Mouse (Mus musculus): ENCODE measurements at regions not wholly inside any gene's neighbourhood (a gene's known extent, or its start where the extent isn't known, plus 50 kb on each side); places are given as distances from the start of the nearest gene placed in this dataset.

- WGBS, result 62% methylated on average over 3 of the region's 3 CpGs
- TF ChIP-seq POLR2A (IDR thresholded peaks at IDR 0.05; ENCODE audit: borderline replicate concordance, extremely low read depth, low read depth, low read length) (no peak), CTCF (IDR thresholded peaks at IDR 0.05; ENCODE audit: insufficient read depth, low read length) (no peak)
- H3K4me3 ChIP-seq (replicated peaks; ENCODE audit: extremely low read depth, low read depth, low read length), result no peak overlapping the region
- DNase-seq, result no peak
- no peaks in the 10 kb centered on the region for H3K4me1 ChIP-seq (ENCODE audit: control insufficient read depth, insufficient read depth, low read length)
Measured at GRCm38 (mm10) chr10:116693816-116694215, 112.5 kb upstream of the Cnot2 start.

GRCm38 (mm10) chr10:116686741-116687140 lies 105.4 kb upstream of the Cnot2 start:
- TF ChIP-seq POLR2A (IDR thresholded peaks at IDR 0.05; ENCODE audit: borderline replicate concordance, extremely low read depth, low read depth, low read length), result no peak
- TF ChIP-seq CTCF (IDR thresholded peaks at IDR 0.05; ENCODE audit: insufficient read depth, low read length), result no peak
- no peak for DNase-seq
- H3K4me1 ChIP-seq (ENCODE audit: control insufficient read depth, insufficient read depth, low read length), result no peaks in the 10 kb centered on the region
- 82% methylated on average over 11 of the region's 11 CpGs for WGBS
- H3K4me3 ChIP-seq (replicated peaks; ENCODE audit: extremely low read depth, low read depth, low read length), result no peak overlapping the region

DNA sequence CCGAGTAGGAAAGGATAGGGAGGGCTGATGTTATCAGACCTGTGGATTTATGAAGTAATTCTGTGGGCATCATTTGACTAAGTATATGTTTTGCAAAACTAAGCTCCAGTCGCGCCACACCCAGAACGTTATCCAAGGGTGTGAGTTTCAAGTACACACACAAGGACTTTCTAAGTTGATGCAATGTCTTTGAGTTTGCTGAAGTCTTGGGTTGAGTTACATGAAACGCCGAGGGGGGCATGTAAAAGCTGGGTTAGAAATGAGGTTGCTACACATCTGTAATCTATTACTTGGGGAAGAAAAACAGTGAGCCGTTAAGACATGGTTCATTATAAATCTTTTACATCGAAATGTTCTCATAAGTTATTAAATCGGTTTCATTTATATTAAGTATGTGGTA lies 102.1 kb upstream of the Cnot2 start:
- TF ChIP-seq POLR2A (IDR thresholded peaks at IDR 0.05; ENCODE audit: borderline replicate concordance, extremely low read depth, low read depth, low read length) (no peak), CTCF (IDR thresholded peaks at IDR 0.05; ENCODE audit: insufficient read depth, low read length) (no peak)
- WGBS, result 67% methylated on average over 9 of the region's 9 CpGs
- Histone ChIP-seq H3K4me1 (ENCODE audit: control insufficient read depth, insufficient read depth, low read length) (no peaks in the 10 kb centered on the region), H3K4me3 (replicated peaks; ENCODE audit: extremely low read depth, low read depth, low read length) (no peak overlapping the region)
- no peak for DNase-seq

- H3K4me3 ChIP-seq (replicated peaks; ENCODE audit: extremely low read depth, low read depth, low read length), result no peak overlapping the region
- H3K4me1 ChIP-seq (ENCODE audit: control insufficient read depth, insufficient read depth, low read length), result no peaks in the 10 kb centered on the region
- 71% methylated on average over 10 of the region's 10 CpGs for WGBS
- DNase-seq, result no peak
- TF ChIP-seq POLR2A (IDR thresholded peaks at IDR 0.05; ENCODE audit: borderline replicate concordance, extremely low read depth, low read depth, low read length) (no peak), CTCF (IDR thresholded peaks at IDR 0.05; ENCODE audit: insufficient read depth, low read length) (no peak)
Measured at GRCm38 (mm10) chr10:116678950-116679735, 97.8 kb upstream of the Cnot2 start.

DNA sequence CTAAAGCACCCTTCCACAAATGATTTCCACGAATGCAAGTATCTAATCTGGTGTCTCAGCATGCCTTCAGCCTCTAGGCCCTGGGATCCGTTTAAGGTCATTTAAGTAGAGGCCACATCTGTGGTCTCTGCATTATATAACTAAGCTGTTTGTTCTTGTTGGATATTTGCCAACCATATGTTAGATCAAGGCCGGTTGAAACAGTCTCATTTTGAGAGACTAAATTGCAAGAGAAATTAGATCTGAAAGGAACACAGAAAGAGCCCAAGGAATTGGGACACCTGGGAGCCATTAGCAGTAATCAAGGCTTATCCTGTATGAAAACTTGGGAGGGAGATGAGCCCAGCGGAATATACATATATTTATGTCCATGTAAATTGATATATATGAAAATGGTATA lies 96.6 kb upstream of the Cnot2 start:
- 52% methylated on average over 4 of the region's 4 CpGs for WGBS
- H3K4me3 ChIP-seq (replicated peaks; ENCODE audit: extremely low read depth, low read depth, low read length), result no peak overlapping the region
- DNase-seq, result no peak
- no peaks in the 10 kb centered on the region for H3K4me1 ChIP-seq (ENCODE audit: control insufficient read depth, insufficient read depth, low read length)
- TF ChIP-seq POLR2A (IDR thresholded peaks at IDR 0.05; ENCODE audit: borderline replicate concordance, extremely low read depth, low read depth, low read length) (no peak), CTCF (IDR thresholded peaks at IDR 0.05; ENCODE audit: insufficient read depth, low read length) (no peak)

DNA sequence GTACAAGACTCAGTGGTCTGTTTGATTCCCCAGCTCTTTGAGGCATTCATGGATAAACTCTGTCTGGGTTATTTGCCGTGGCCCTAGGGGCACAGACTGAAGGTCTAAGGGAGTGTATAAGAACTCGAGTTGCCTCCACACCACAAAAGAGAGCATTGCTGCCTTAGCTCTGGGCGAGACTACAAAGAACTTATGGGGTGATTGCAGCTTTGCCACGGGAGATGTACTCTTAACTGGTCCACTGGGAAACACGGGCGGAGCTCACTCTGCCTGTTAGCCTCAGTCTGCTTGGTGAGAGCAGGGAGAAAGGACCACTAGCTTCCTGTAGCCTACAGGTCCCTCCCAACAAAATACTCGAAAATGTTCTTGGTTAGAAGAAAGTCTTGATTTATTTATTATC lies 93.9 kb upstream of the Cnot2 start:
- 78% methylated on average over 7 of the region's 7 CpGs for WGBS
- H3K4me1 ChIP-seq (ENCODE audit: control insufficient read depth, insufficient read depth, low read length), result no peaks in the 10 kb centered on the region
- TF ChIP-seq CTCF (IDR thresholded peaks at IDR 0.05; ENCODE audit: insufficient read depth, low read length) (no peak), POLR2A (IDR thresholded peaks at IDR 0.05; ENCODE audit: borderline replicate concordance, extremely low read depth, low read depth, low read length) (no peak)
- H3K4me3 ChIP-seq (replicated peaks; ENCODE audit: extremely low read depth, low read depth, low read length), result no peak overlapping the region
- DNase-seq, result no peak

DNA sequence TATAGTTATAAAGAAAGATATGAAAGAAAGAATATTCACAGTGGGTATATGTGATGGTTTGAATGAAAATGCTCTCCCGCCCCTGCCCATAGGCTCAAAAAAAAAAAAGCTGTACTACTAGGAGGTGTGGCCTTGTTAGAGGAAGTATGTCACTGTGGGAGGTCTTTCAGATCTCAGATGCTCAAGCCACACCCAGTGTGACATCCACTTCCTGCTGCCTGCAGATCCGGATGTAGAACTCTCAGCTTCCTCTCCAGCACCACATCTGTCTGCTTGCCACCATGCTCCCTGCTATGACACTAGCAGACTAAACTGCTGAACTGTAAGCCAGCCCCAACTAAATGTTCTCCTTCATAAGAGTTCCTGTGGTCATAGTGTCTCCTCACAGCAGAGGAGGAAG lies 93.0 kb upstream of the Cnot2 start:
- no peak for DNase-seq
- no peaks in the 10 kb centered on the region for H3K4me1 ChIP-seq (ENCODE audit: control insufficient read depth, insufficient read depth, low read length)
- TF ChIP-seq POLR2A (IDR thresholded peaks at IDR 0.05; ENCODE audit: borderline replicate concordance, extremely low read depth, low read depth, low read length) (no peak), CTCF (IDR thresholded peaks at IDR 0.05; ENCODE audit: insufficient read depth, low read length) (no peak)
- WGBS, result 68% methylated on average over 2 of the region's 2 CpGs
- H3K4me3 ChIP-seq (replicated peaks; ENCODE audit: extremely low read depth, low read depth, low read length), result no peak overlapping the region

DNA sequence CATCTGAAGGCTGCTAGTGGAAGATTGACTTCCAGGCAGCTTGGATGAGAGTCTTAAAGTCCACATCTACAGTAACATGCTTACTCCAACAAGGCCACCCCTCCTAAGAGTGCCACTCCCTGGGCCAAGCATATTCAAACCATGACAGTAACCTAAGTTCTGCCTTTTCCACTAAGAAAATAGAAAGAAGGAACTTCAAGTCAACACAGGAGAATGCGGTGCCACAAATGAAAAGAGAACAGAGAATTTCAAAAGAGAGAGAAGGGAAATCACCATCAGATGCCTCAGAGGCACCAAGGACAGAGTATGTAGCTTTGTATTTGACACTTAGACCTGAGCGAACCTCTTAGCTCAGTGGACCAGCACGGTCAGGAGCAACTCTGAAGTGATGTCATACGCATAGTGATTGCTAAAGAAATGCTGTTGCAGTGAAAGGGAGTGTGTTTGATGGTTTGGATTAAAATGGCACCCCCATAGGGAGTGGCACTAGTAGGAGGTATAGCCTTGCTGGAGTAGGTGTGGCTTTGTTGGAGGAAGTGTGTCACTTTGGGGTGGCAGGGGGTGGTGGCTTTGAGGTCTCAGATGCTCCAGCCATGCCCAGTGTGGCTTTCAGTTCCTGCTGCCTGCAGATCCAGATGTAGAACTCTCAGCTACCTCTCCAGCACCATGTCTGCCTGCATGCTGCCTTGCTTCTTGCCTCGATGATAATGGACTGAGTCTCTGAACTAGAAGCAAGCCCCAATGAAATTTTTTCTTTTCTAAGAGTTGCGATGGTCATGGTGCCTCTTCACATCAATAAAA lies 77.1 kb upstream of the Cnot2 start:
- no peak for DNase-seq
- WGBS, result 89% methylated on average over 6 of the region's 6 CpGs
- TF ChIP-seq CTCF (IDR thresholded peaks at IDR 0.05; ENCODE audit: insufficient read depth, low read length) (no peak), POLR2A (IDR thresholded peaks at IDR 0.05; ENCODE audit: borderline replicate concordance, extremely low read depth, low read depth, low read length) (no peak)
- Histone ChIP-seq H3K4me1 (ENCODE audit: control insufficient read depth, insufficient read depth, low read length) (no peaks in the 10 kb centered on the region), H3K4me3 (replicated peaks; ENCODE audit: extremely low read depth, low read depth, low read length) (no peak overlapping the region)

DNA sequence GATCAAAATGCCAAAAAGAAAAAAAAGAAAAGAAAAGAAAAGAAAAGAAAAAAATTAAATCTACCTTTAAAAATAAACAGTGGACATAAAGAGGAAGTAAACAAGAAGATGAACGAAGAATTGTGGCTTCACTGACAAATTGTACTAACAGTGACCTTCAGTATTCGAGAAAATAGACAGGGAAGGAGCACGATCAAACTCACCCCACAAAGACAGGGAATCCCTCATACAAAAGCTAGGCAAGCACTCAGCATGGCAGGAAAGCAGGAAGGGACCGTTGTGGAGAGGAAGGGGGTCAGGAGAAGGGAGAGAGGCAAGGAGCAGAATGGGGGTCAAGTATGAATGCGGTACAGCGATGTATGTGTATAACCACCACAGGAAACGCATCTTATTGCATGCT lies 74.6 kb upstream of the Cnot2 start:
- 41% methylated on average over 7 of the region's 7 CpGs for WGBS
- TF ChIP-seq POLR2A (IDR thresholded peaks at IDR 0.05; ENCODE audit: borderline replicate concordance, extremely low read depth, low read depth, low read length), result no peak
- no peak for TF ChIP-seq CTCF (IDR thresholded peaks at IDR 0.05; ENCODE audit: insufficient read depth, low read length)
- DNase-seq, result no peak
- H3K4me3 ChIP-seq (replicated peaks; ENCODE audit: extremely low read depth, low read depth, low read length), result no peak overlapping the region
- H3K4me1 ChIP-seq (ENCODE audit: control insufficient read depth, insufficient read depth, low read length), result no peaks in the 10 kb centered on the region

All from lung, adult 2 months (tissue).